Mouse (Mus musculus) heart, adult 2 months (tissue): ENCODE data around the gene Pemt. TPM values are rescaled to one million over a fixed set of nuclear protein-coding genes. Genes with fewer than 3 reads are reported as not detected.
A peak's percentile ranks its signal among the peaks of the same experiment; 100 is the strongest.

ENCODE experiments used
- DNase-seq, 2 experiments: peaks; one replicate each; pipeline ENCODE4 v3.0.0; 2021
- H3K27ac ChIP-seq: fragments of 200-600 bp; 2 replicates; pipeline ENCODE4 v1.8.1; 2022
- H3K27me3 ChIP-seq: fragments of 200-500 bp; 2 replicates; pipeline ENCODE4 v1.6.1; 2012; ENCODE audit warnings: mild to moderate bottlenecking, low read length, inconsistent platforms, mixed read lengths; ENCODE audit not compliant: control insufficient read depth, insufficient read depth
- H3K36me3 ChIP-seq: fragments of 200-500 bp; 2 replicates; pipeline ENCODE4 v1.6.1; 2012; ENCODE audit warnings: low read length, inconsistent platforms; ENCODE audit not compliant: control insufficient read depth, insufficient read depth
- H3K4me1 ChIP-seq: fragments of 200-500 bp; 2 replicates; pipeline ENCODE4 v1.6.1; 2011; ENCODE audit warnings: low read length; ENCODE audit not compliant: control insufficient read depth, insufficient read depth
- H3K4me3 ChIP-seq: fragments of 200-600 bp; 2 replicates; pipeline ENCODE4 v1.8.1; 2022
- H3K79me2 ChIP-seq: fragments of 200-500 bp; replicated peaks from 2 replicates; pipeline ENCODE4 v1.6.1; 2012; ENCODE audit warnings: mild to moderate bottlenecking, inconsistent platforms, low read length, moderate library complexity, mixed read lengths; ENCODE audit not compliant: control insufficient read depth, insufficient read depth
- H3K9ac ChIP-seq: fragments of 200-500 bp; 2 replicates; pipeline ENCODE4 v1.6.1; 2012; ENCODE audit warnings: low read depth, mild to moderate bottlenecking, control low read depth, inconsistent platforms, low read length, mixed read lengths
- CTCF ChIP-seq: fragments of 200-600 bp; IDR thresholded peaks from 2 replicates; pipeline ENCODE4 v1.8.1; 2022; ENCODE audit warnings: antibody characterized with exemption, mild to moderate bottlenecking, moderate library complexity
- EP300 ChIP-seq: fragments of 200-500 bp; IDR thresholded peaks from 2 replicates; pipeline ENCODE4 v1.6.1; 2011; ENCODE audit warnings: low read depth, low read length, control low read depth; ENCODE audit not compliant: insufficient read depth
- POLR2A ChIP-seq: fragments of 200-500 bp; IDR thresholded peaks from 2 replicates; pipeline ENCODE4 v1.6.1; 2011; ENCODE audit warnings: mild to moderate bottlenecking, low read depth, low read length, control low read depth; ENCODE audit not compliant: insufficient read depth
- WGBS: fragments of 180-500 bp; shearing (Covaris S2); methylation state at CpG from one replicate; pipeline ENCODE4 v1.1.7; 2018; 5-methylcytosine and 5-hydroxymethylcytosine counted together
- intact Hi-C: fragments of 180-260 bp; cut with DNase I; formaldehyde crosslinking; loops from one replicate; pipeline ENCODE4 v1.15.1; 2025
- polyA plus RNA-seq: library from polyadenylated mRNA; depleted of rRNA; stranded (reverse); fragments of >200 nt; gene quantifications from 2 replicates; pipeline ENCODE4 v1.2.3, GENCODE M21; 2012
- total RNA-seq, 2 experiments: library from RNA; stranded (reverse); gene quantifications; 2 replicates each; pipeline ENCODE4 v1.2.3; 2021

Gene Pemt
- total and polyA plus RNA-seq, 3 experiments, result 1.9 to 5.9 (median 3.2) TPM

DNA sequence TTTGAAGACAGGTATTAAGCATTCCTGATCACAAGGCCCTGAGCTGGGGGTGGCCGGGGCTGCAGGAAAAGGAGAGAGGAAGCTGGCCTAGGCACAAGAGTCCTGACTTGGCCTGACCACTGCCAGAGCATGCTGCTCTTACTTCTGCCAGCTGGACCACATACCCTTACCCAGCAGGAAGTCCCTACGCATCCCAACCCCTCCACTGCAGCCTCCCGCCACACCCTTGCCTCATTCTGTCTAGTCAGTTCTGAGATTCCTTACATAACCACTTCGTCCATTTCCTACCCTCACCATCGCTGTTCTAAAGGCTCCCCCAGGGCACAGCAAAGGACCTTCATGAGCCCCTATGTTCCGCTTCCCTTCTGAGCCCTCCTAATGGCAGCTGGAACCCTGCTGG lies 12.0 kb downstream of the Pemt start:
- Histone ChIP-seq H3K4me3 (no peak overlapping the region), H3K27ac (no peak overlapping the region), H3K9ac (no peak overlapping the region), H3K27me3 (no peaks in the 10 kb centered on the region), H3K79me2 (no peaks in the 10 kb centered on the region), H3K4me1 (no peaks in the 10 kb centered on the region), H3K36me3 (no peaks in the 10 kb centered on the region)
- WGBS, result 58% methylated on average over 6 of the region's 6 CpGs
- intact Hi-C loops, result no loop called here
- no peak for DNase-seq
- no peak for TF ChIP-seq EP300
- TF ChIP-seq POLR2A, result no peak
- TF ChIP-seq CTCF, result no peak

GRCm38 (mm10) chr11:60032586-60033430 lies 13.5 kb downstream of the Pemt start:
- H3K4me1 ChIP-seq, result no peaks in the 10 kb centered on the region
- no peak overlapping the region for H3K4me3 ChIP-seq
- H3K36me3 ChIP-seq, result no peaks in the 10 kb centered on the region
- intact Hi-C loops, result no loop called here
- DNase-seq, result peak in 1 of 2 experiments; percentile 21
- H3K27me3 ChIP-seq, result no peaks in the 10 kb centered on the region
- no peak overlapping the region for H3K9ac ChIP-seq
- H3K27ac ChIP-seq, result no peak overlapping the region
- TF ChIP-seq EP300 (no peak), CTCF (no peak), POLR2A (no peak)
- WGBS, result 84% methylated on average over 6 of the region's 6 CpGs
- H3K79me2 ChIP-seq, result no peaks in the 10 kb centered on the region

DNA sequence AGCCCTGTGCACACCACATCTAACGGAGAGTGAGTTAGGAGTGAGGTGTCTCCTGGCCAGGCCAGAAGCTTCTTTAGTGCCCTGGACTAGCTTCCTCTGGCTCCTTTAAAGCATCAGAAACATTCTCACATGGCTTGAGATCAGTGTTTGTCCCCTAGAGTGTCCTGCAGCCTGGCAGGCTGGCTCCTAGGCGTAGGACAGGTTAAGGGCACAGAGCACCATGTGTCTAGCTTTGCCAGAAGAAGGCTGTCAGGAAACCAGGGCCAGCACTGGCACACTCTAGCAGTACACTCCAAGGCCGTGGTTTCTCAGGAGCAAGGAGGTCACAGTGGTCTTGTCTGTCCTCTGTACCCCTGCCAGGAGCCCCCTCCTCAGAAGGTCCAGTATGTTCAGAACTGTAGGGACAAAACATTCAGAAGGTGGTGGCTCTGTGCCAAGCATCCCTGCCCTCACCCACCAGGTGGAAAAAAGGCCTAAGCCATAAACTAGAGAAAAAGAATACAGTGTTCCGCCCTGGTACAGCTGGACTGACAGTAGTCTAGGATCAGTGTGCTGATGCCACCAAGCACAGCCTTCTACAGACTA lies 15.4 kb downstream of the Pemt start:
- no peak for DNase-seq
- Histone ChIP-seq H3K9ac (no peak overlapping the region), H3K27me3 (no peaks in the 10 kb centered on the region), H3K36me3 (no peaks in the 10 kb centered on the region), H3K79me2 (no peaks in the 10 kb centered on the region), H3K4me1 (no peaks in the 10 kb centered on the region), H3K27ac (no peak overlapping the region), H3K4me3 (no peak overlapping the region)
- no peak for TF ChIP-seq CTCF
- no peak for TF ChIP-seq EP300
- no peak for TF ChIP-seq POLR2A
- intact Hi-C loops, result no loop called here
- WGBS, result 80% methylated on average over 4 of the region's 4 CpGs

- no peak for DNase-seq
- no peaks in the 10 kb centered on the region for H3K4me1 ChIP-seq
- H3K9ac ChIP-seq, result no peak overlapping the region
- no peaks in the 10 kb centered on the region for H3K27me3 ChIP-seq
- 73% methylated on average over 9 of the region's 9 CpGs for WGBS
- H3K79me2 ChIP-seq, result no peaks in the 10 kb centered on the region
- no peak overlapping the region for H3K27ac ChIP-seq
- TF ChIP-seq CTCF (no peak), POLR2A (no peak), EP300 (no peak)
- intact Hi-C loops, result no loop called here
- no peaks in the 10 kb centered on the region for H3K36me3 ChIP-seq
- no peak overlapping the region for H3K4me3 ChIP-seq
Measured at GRCm38 (mm10) chr11:60029976-60030375, 16.3 kb downstream of the Pemt start.

DNA sequence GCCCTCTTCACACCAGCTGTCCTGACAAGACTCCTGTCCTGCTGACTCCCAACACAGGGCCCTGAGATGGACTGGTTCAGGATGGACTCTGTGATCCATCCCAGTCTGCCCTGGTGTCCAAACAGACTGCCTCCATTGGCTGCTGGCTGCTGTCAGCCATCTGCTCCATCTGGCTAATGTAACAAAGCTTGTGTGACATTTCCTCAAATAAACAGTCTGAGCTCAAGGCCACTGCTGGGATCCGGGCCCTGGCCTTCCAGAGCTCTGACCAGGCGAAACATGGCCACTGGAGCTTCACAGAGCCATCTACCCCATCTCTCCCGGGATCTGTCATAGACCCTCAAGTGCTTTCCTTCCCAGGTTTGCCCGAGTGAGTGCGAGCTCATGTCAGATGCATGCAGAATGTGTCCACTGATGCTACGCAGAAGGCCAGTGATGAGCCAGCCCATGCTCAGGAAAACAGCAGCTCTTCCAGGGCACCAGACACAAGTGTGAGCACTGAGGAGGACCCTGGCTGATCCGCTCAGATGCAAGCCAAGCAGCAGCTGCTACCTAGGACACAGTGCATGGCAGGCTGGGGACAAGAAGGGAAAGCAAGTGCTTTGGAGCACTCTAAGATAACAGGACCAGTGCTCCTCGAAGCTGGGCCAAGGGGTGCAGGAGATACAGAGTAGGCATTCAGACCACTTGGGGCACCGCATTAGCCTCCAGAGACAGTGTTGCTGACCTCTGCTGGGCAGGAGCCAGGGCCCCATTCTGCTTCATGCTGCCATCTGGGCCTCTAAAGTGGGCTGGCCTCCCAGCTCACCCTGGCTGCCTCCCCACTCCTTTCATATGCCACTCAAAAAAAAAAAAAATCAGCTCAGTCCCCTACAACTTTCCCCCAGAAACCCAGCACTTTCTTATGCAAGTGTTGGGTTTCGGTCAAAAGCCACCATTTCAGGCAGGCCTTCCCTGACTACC lies 18.1 kb downstream of the Pemt start:
- no peak for DNase-seq
- WGBS, result 78% methylated on average over 10 of the region's 10 CpGs
- H3K27ac ChIP-seq, result no peak overlapping the region
- TF ChIP-seq POLR2A (no peak), CTCF (no peak), EP300 (no peak)
- no peak overlapping the region for H3K4me3 ChIP-seq
- intact Hi-C loops, result loop anchor here (1.0 to 2.0 kb wide), 3 partner anchors 49 to 148 kb away; no protein-coding TSS in a partner anchor
- no peak overlapping the region for H3K9ac ChIP-seq
- H3K36me3 ChIP-seq, result no peaks in the 10 kb centered on the region
- H3K27me3 ChIP-seq, result no peaks in the 10 kb centered on the region
- no peaks in the 10 kb centered on the region for H3K79me2 ChIP-seq
- no peaks in the 10 kb centered on the region for H3K4me1 ChIP-seq
